Mouse (Mus musculus) testis, adult 2 months (tissue): ENCODE results near the gene Olfr603.

Experiments used
- CTCF ChIP-seq: fragments of 200-500 bp; IDR thresholded peaks from 2 replicates; pipeline ENCODE4 v1.5.1; 2012; ENCODE audit warnings: low read depth, mild to moderate bottlenecking, inconsistent platforms, low read length, moderate library complexity; ENCODE audit not compliant: control insufficient read depth, insufficient read depth, insufficient replicate concordance
- POLR2A ChIP-seq: fragments of 200-500 bp; IDR thresholded peaks from 2 replicates; pipeline ENCODE4 v1.6.1; 2012; ENCODE audit warnings: low read depth, mild to moderate bottlenecking, inconsistent platforms, low read length, moderate library complexity; ENCODE audit not compliant: control insufficient read depth

DNA sequence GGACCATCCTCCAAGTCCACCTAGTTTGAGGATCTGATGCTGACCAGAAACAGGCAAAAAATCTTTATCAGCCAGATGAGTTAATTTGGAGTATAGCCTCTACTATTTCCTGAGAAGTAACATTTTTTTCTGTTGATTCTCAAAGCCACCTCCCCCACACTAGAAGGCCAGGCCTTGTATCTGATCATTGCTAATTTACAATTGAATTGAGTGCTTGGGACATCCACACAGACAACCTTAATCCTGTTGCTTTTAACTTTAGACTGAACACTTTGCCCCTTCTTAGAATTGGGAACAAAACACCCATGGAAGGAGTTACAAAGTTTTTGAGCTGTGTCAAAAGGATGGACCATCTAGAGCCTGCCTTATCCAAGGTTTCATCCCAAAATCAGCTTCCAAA is 11.8 kb upstream of the Olfr603 start:
- no peak for TF ChIP-seq CTCF
- TF ChIP-seq POLR2A, result no peak
